Mouse (Mus musculus) intestine, embryonic 16.5 days (tissue): ENCODE data around the gene Hyal1. TPM values are rescaled to one million over a fixed set of nuclear protein-coding genes. Genes with fewer than 3 reads are reported as not detected.
A peak's percentile ranks its signal among the peaks of the same experiment; 100 is the strongest.

ENCODE experiments used
- ATAC-seq: fragments of 200-750 bp; cut with Nextera tagmentation; 2 replicates; pipeline ENCODE4 v1.8.0; 2017; ENCODE audit warnings: moderate TSS enrichment, moderate library complexity
- H3K27ac ChIP-seq: fragments of 300-500 bp; sonication (generic); 2 replicates; pipeline ENCODE4 v1.5.1; 2014; ENCODE audit warnings: mild to moderate bottlenecking, low read length
- H3K27me3 ChIP-seq: fragments of 300-500 bp; sonication (generic); replicated peaks from 2 replicates; pipeline ENCODE4 v1.6.1; 2014; ENCODE audit warnings: low read length, control low read depth, mixed read lengths; ENCODE audit not compliant: control insufficient read depth, insufficient read depth
- H3K36me3 ChIP-seq: fragments of 300-500 bp; sonication (generic); 2 replicates; pipeline ENCODE4 v1.6.1; 2014; ENCODE audit warnings: low read length, control low read depth; ENCODE audit not compliant: control insufficient read depth, insufficient read depth
- H3K4me1 ChIP-seq: fragments of 300-500 bp; sonication (generic); 2 replicates; pipeline ENCODE4 v1.6.1; 2014; ENCODE audit warnings: low read length, control low read depth, mixed read lengths; ENCODE audit not compliant: control insufficient read depth, insufficient read depth
- H3K4me2 ChIP-seq: fragments of 300-500 bp; sonication (generic); 2 replicates; pipeline ENCODE4 v1.6.1; 2014; ENCODE audit warnings: low read depth, low read length, control low read depth
- H3K4me3 ChIP-seq: fragments of 300-500 bp; sonication (generic); 2 replicates; pipeline ENCODE4 v1.5.1; 2014; ENCODE audit warnings: mild to moderate bottlenecking, low read length
- H3K9ac ChIP-seq: fragments of 300-500 bp; sonication (generic); 2 replicates; pipeline ENCODE4 v1.6.1; 2014; ENCODE audit warnings: low read depth, low read length
- H3K9me3 ChIP-seq: fragments of 300-500 bp; sonication (generic); 2 replicates; pipeline ENCODE4 v1.6.1; 2016; ENCODE audit warnings: low read length, control low read depth; ENCODE audit not compliant: control insufficient read depth
- WGBS: fragments of 180-500 bp; shearing (Covaris S2); extraction: QIAGEN DNeasy Blood & Tissue Kit; methylation state at CpG from one replicate; pipeline ENCODE4 v1.1.7; 2014; 5-methylcytosine and 5-hydroxymethylcytosine counted together
- polyA plus RNA-seq: library from polyadenylated mRNA; unstranded; fragments of >200 nt; fragmentation: Nextera tagmentation; extraction: Ambion mirVana; gene quantifications from 2 replicates; pipeline ENCODE4 v1.2.1, GENCODE M21; 2015

Hyal1 gene
- polyA plus RNA-seq, 1 experiment from 2014 or later: 5.8 TPM

DNA sequence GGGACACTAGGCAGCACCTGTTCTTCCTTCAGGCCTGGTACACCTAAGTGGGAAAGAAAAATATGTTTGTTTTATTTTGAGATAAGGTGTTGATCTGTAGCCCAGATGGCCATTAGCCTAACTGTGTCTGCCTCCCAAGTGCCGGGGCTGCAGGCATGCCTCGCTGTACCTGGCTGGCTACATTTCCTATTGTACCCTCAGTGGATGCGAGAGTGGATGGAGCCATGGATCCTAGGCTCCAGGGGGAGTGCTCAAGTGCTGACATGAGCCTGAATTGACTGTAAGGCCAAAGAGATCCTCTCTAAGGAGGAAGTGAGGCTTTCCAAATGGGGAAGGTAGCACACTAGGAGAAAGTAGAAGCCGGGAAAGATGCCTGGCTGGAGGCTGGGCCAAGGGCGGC is 28.8 kb upstream of the Hyal1 start:
- H3K4me1 ChIP-seq: peaks cover 32% of the 10 kb centered on the region
- H3K27ac ChIP-seq: no peak overlapping the region

DNA sequence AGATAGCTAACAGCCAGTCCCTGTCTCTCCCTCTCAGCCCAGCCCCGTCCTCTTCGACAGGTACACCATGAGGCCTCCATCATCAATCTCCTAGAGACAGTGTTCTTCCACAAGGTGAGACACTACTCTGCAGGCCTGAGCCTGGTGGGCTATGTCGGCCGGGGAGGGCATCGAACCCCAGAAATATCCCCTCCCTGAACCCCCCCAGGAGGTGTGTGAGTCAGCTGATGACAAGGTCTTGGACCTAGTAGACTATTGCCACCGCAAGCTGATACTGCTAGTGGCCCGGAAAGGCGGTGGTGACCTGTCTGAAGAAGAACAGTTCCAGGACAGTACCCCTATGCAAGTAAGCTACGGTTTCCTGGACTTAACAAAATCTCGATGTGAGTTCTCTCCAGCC is 27.9 kb upstream of the Hyal1 start:
- H3K36me3 ChIP-seq: peaks cover 3% of the 10 kb centered on the region; the same call in 1 of the 2 replicates
- H3K9ac ChIP-seq: no peak overlapping the region
- no peak for ATAC-seq
- H3K9me3 ChIP-seq: no peaks in the 10 kb centered on the region
- H3K4me1 ChIP-seq: peaks cover 38% of the 10 kb centered on the region
- no peak overlapping the region for H3K4me3 ChIP-seq
- H3K27me3 ChIP-seq: no peaks in the 10 kb centered on the region
- H3K27ac ChIP-seq: no peak overlapping the region
- WGBS: 91% methylated on average over 10 of the region's 10 CpGs
- H3K4me2 ChIP-seq: no peak overlapping the region

More for the DNA sequence above, 28.8 kb upstream of the Hyal1 start:
- WGBS: 82% methylated on average over 5 of the region's 5 CpGs
- no peak overlapping the region for H3K9ac ChIP-seq
- H3K4me3 ChIP-seq: no peak overlapping the region
- H3K36me3 ChIP-seq: peaks cover 3% of the 10 kb centered on the region; the same call in 1 of the 2 replicates
- no peak overlapping the region for H3K4me2 ChIP-seq
- H3K9me3 ChIP-seq: no peaks in the 10 kb centered on the region
- ATAC-seq: no peak
- H3K27me3 ChIP-seq: no peaks in the 10 kb centered on the region

DNA sequence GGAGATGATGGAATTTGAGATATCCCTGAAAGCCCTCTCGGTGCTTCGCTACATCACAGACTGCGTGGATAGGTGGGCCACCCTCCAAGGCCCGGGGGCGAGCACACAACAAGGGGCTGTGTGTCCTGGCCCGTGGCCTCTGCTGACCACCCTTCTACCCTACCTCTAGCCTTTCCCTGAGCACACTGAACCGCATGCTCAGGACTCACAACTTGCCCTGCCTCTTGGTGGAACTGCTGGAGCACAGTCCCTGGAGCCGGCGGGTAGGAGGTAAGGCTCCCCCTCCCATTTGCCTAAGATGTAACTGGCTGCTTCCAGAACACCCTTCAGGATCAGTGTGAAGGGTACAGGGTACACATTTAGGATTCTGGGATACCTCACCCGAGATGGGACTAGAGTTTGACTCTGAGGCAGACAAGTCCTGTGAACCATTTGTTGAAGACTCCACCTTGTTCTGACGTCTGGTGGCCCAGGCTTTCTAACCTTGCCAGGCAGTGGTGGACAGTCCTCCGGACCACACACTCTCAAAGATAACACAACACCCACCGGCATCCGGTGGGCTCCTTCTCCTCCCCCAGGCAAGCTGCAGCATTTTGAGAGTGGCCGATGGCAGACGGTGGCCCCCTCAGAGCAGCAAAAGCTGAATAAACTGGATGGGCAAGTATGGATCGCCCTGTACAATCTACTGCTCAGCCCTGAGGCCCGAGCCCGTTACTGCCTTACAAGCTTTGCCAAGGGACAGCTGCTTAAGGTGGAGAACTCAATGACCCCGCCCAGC is 27.2 kb upstream of the Hyal1 start:
- peaks cover 41% of the 10 kb centered on the region for H3K4me1 ChIP-seq
- H3K4me2 ChIP-seq: no peak overlapping the region
- H3K36me3 ChIP-seq: peaks cover 3% of the 10 kb centered on the region; the same call in 1 of the 2 replicates
- H3K27me3 ChIP-seq: no peaks in the 10 kb centered on the region
- no peak overlapping the region for H3K27ac ChIP-seq
- H3K9ac ChIP-seq: no peak overlapping the region
- H3K9me3 ChIP-seq: no peaks in the 10 kb centered on the region
- no peak for ATAC-seq
- WGBS: 81% methylated on average over 20 of the region's 20 CpGs
- H3K4me3 ChIP-seq: no peak overlapping the region

DNA sequence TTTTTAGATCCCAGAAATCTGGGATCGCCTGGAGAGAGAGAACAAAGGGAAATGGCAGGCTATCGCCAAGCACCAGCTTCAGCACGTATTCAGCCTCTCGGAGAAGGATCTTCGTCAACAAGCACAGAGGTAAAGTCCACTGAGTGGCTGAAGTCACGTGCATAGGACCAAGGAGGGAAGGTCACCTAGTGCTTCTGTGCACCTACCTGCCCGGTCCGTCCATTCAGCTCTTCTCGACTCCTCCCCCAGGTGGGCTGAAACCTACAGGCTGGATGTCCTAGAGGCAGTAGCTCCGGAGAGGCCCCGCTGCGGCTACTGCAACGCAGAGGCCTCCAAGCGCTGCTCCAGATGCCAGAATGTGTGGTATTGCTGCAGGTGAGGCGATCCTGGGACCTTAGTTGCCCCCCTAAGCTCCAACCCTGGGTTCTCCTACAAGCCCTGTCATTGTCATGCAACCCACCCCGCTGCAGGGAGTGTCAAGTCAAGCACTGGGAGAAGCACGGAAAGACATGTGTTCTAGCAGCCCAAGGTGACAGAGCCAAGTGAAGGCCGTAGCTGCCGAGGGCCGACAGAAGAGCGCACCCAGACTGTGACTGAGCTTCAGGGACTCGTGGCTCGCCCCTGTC is 26.1 kb upstream of the Hyal1 start:
- H3K4me1 ChIP-seq: peaks cover 41% of the 10 kb centered on the region
- H3K36me3 ChIP-seq: no peaks in the 10 kb centered on the region
- H3K27me3 ChIP-seq: no peaks in the 10 kb centered on the region
- no peaks in the 10 kb centered on the region for H3K9me3 ChIP-seq
- H3K4me2 ChIP-seq: peak overlapping the region; percentile 96
- peak overlapping the region; percentile 75 for H3K9ac ChIP-seq
- H3K27ac ChIP-seq: peak overlapping the region; percentile 58
- ATAC-seq: no peak
- 32% methylated on average over 23 of the region's 23 CpGs for WGBS
- H3K4me3 ChIP-seq: peak overlapping the region; percentile 62

DNA sequence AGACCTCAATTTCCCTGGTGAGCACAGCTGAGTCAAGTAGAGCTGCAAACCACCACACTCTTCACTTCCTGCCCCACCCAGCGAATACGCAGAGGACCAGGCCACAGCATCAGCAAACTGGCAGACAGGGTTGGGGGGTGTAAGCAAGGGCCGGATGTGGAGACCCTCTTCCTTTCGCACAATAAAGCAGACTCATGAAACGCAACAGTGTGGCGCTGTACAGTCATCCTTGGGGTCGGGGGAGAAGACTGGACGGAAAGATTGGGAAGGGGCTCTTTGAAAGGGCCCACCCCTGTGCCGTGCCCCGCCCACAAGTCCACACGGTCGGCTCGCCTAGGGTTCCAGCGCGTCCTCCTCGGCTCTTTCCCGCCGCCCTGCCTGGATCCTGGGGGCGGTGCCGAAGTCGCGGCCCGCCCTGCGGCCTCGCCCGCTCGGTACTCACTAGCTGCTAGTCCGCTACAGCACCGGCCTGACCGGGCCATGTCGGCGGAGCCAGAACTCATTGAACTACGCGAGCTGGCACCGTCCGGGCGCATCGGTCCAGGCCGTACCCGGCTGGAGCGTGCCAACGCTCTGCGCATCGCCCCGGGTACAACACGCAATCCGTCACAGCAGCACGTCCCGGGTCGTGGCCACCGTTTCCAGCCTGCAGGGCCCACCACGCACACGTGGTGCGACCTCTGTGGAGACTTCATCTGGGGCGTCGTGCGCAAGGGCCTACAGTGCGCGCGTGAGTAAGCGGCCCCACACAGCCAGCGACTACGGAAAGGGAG is 25.4 kb upstream of the Hyal1 start, which contains the start of gene Rassf1:
Rassf1 (plus strand) TSS at position 439 of the 773 bp plus-strand sequence.
- H3K4me1 ChIP-seq: peaks cover 48% of the 10 kb centered on the region
- H3K27ac ChIP-seq: peak within 1 kb of the TSS; percentile 77
- peak within 1 kb of the TSS; percentile 62 for H3K4me3 ChIP-seq
- no peaks in the 10 kb centered on the region for H3K27me3 ChIP-seq
- ATAC-seq: peak; percentile 49
- peak within 1 kb of the TSS; percentile 96 for H3K4me2 ChIP-seq
- 1% methylated on average over 63 of the region's 63 CpGs for WGBS
- peak within 1 kb of the TSS; percentile 75 for H3K9ac ChIP-seq
- H3K9me3 ChIP-seq: no peaks in the 10 kb centered on the region
- H3K36me3 ChIP-seq: no peaks in the 10 kb centered on the region

DNA sequence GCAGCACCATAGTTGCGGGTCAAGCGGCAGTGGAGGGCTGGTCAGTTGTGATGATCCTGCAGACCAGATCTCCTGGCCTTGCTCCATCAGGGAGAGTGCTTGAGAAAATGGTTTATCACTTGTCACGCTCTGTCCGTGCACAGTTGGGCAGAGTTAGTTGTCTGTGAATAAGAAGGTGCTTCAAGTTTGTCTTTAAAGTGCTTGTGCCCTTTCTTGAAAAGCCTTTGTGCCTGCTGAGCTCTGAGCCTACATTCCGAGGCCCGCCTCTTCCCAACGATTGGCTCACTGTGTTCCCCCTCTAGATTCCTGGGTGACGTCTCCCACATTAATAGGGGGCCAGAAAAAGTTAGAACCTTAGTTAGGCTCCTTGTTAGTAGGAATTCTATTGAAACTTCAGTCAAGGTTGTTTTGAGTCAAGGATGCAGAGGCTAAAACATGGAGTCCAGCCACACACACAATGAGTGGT is 24.8 kb upstream of the Hyal1 start:
- Histone ChIP-seq H3K9ac (peak overlapping the region; percentile 75), H3K36me3 (no peaks in the 10 kb centered on the region), H3K27me3 (no peaks in the 10 kb centered on the region), H3K4me3 (peak overlapping the region; percentile 62), H3K4me1 (peaks cover 52% of the 10 kb centered on the region), H3K27ac (peak overlapping the region; percentile 77), H3K4me2 (peak overlapping the region; percentile 96), H3K9me3 (no peaks in the 10 kb centered on the region)
- WGBS: 15% methylated on average over 8 of the region's 8 CpGs
- no peak for ATAC-seq

DNA sequence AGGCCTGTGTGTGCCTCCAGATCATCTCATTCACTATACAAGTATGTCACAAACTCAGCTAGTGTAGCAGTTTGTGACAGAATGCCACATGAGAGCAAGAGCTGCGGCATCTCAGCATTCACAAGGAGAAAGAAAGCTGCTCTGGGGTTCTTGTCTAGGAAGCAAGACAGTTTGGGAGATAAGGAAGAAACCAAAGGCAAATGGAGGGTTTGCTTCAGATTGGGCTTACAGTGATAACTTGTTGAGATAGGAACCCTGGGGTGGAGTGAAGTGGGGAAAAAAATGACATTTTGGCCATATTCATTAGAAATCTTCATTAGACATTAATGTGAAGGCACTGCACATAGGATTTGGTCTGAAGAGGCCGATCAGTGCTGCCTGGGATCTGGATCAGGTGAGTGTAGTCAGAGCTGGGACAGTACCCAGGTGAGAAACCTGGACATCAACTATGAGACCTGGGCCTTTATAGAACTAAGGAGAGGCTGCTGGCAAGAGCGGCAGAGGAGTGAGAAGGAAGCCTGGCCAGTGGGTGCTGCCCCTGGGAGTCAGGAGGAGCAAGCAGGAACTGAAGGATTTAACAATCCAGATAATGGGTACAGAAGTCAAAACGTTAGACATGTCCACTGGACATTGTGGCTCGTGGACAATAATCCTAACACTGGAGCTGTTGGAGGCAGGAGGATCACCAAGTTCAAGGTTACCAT is 23.9 kb upstream of the Hyal1 start:
- H3K9ac ChIP-seq: peak overlapping the region; percentile 94; the same call in 1 of the 2 replicates
- peak overlapping the region; percentile 96 for H3K4me2 ChIP-seq
- no peaks in the 10 kb centered on the region for H3K27me3 ChIP-seq
- no peak overlapping the region for H3K27ac ChIP-seq
- H3K4me1 ChIP-seq: peaks cover 47% of the 10 kb centered on the region
- H3K4me3 ChIP-seq: peak overlapping the region; percentile 84; the same call in 1 of the 2 replicates
- H3K36me3 ChIP-seq: peaks cover 8% of the 10 kb centered on the region; the same call in 1 of the 2 replicates
- H3K9me3 ChIP-seq: no peaks in the 10 kb centered on the region
- WGBS: 72% methylated on average over 5 of the region's 5 CpGs
- ATAC-seq: no peak

DNA sequence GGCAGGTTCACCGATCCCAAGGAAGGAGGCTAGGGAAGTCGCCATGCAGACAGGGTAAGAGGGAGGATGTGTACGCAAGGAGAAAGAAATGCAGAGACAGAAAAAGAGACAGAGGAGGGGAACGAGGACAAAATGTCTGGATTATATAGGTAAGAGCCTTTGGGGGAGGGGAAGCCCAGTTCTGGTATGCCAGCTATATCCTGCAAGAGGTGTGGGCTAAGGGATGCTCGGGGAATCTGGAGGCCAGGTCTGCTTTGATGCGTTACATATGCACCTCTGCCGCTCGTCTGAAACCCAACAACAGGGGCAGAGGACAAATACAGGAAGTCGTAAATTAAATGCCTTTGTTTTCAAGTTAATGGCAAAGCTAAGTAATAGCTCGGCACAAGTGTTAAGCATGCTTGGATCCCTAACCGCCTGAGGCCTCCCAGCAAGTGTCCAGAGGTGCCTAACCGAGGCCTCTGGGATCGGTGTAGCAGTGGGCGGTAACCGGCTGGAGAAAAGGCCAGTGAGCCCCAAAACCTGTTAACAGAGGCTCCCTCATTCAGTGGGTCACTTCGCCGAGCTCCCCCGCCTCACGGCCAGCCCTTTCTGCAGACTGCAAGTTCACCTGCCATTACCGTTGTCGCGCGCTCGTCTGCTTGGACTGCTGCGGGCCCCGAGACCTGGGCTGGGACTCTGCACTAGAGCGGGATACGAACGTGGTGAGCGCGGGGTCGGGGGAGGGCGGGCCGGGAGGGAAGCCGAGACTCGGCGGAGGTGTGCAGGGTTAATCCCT is 23.0 kb upstream of the Hyal1 start:
- Histone ChIP-seq H3K36me3 (peaks cover 12% of the 10 kb centered on the region; the same call in 1 of the 2 replicates), H3K9ac (peak overlapping the region; percentile 94), H3K4me2 (peak overlapping the region; percentile 96), H3K4me3 (peak overlapping the region; percentile 84), H3K4me1 (peaks cover 47% of the 10 kb centered on the region), H3K27me3 (no peaks in the 10 kb centered on the region), H3K9me3 (no peaks in the 10 kb centered on the region), H3K27ac (peak overlapping the region; percentile 88)
- ATAC-seq: peak; percentile 50
- 4% methylated on average over 37 of the region's 37 CpGs for WGBS
